Mouse (Mus musculus) urinary bladder, postnatal 10 days (tissue): ENCODE results near the gene Clec2l.

Experiments used
- DNase-seq: peaks from one replicate; pipeline ENCODE4 v3.0.0; 2022; ENCODE audit warnings: low spot score

Clec2l gene

GRCm38 (mm10) chr6:38718625-38719024 lies 55.8 kb downstream of the Clec2l start:
- DNase-seq: no peak

DNA sequence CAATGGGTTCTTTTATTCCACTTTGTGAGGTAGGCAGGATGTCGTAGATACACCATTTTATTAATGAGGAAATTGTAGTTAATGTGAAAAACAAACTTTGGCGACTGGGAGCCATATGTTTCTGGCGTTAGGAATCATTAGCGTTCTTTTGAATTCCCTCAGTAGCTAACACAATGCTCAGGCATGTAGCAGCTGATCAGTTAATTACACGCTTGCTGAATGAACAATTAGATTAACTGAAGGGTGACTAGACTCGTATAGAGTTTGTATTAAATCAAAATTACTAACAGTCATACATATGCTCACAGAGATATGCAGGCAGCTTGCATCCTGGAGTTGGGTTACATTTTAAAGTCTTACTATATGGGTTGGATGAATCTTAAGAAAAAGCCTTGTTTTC lies 56.4 kb downstream of the Clec2l start:
- DNase-seq: no peak

DNA sequence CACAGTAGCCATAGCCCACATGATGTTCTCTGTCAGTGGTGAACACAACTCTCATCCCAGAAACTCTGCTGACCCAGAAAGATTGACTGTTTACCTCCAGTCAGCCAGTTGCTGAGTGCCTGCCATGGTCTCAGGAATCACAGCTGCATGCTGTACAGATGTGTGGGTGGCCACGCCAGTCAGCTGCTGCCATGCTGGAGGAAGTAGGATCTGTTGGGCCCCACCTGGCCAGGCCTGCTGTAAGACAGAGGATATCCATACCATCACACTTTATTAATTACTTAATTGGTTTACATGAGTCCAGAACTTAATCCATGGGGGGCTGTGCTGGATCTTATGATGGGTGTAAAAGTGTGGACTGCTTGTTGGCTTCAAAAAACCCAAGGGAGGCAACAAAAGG lies 58.5 kb downstream of the Clec2l start:
- DNase-seq: no peak

DNA sequence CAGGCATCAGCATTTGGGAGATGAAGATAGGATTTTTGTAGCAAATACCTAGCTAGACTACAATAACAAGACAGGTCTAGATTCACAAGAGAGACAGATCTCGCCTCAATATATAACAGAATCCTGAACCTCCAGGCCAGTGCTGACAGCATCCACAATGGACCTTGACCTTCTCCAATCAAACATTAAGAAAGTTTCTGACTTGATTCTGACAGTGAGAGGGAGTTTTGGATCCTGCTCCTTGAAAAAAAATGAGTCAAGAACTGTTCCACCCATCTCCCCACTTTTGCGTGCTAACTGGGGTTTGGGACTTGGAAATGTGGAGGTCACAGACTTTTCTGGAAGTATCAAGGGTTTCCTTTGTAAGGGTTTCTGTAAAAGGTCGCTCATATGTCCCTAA lies 62.6 kb downstream of the Clec2l start:
- no peak for DNase-seq
